ENCODE assay signal across 8 mouse cellular contexts in the genomic region with DNA sequence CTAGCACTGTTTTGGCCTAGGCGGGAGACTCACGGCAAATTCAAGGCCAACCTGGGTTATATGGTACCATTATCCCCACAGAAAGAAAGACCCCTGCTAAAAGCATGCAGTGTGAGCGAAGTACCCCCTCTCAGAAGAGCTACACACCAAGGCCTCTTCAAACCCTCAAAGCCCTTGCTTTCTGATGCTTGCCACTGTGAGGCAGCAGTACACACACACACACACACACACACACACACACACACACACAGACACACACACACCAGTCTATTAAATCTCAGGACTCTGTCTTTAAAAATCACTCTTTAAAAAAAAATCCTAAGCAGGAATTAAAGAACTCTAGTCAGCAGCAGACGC. TPM values are rescaled to one million over a fixed set of nuclear protein-coding genes. Genes with fewer than 3 reads are reported as not detected.
DNase-seq lines count a peak whose midpoint lies in the region; ATAC-seq lines count a peak whose summit lies in the region.

No protein-coding gene starts in this region.

- 42% methylated on average over 4 of the region's 4 CpGs for WGBS in kidney, embryonic 14.5 days
- 46% methylated on average over 4 of the region's 4 CpGs for WGBS in hindbrain, embryonic 14.5 days
- WGBS in midbrain, embryonic 14.5 days, result 55% methylated on average over 4 of the region's 4 CpGs

- H3K36me3 ChIP-seq in kidney, embryonic 14.5 days (ENCODE audit: control insufficient read depth, insufficient read depth, low read length), result no peaks in the 10 kb centered on the region
- no peaks in the 10 kb centered on the region for H3K36me3 ChIP-seq in hindbrain, embryonic 14.5 days (replicated peaks; ENCODE audit: control insufficient read depth, insufficient read depth)
- no peaks in the 10 kb centered on the region for H3K36me3 ChIP-seq in midbrain, embryonic 14.5 days (ENCODE audit: control insufficient read depth, insufficient read depth, low read length)

- no peak for ATAC-seq in kidney, embryonic 14.5 days (ENCODE audit: low FRiP score, low TSS enrichment)
- ATAC-seq in hindbrain, embryonic 14.5 days (ENCODE audit: low FRiP score), result 0 out of 2 replicates have a peak, but pooled peaks have one; percentile 15
- ATAC-seq in midbrain, embryonic 14.5 days (ENCODE audit: low FRiP score, low TSS enrichment), result no peak

- H3K4me1 ChIP-seq in kidney, embryonic 14.5 days (ENCODE audit: control insufficient read depth, insufficient read depth, low read length), result peaks cover 21% of the 10 kb centered on the region
- peaks cover 9% of the 10 kb centered on the region for H3K4me1 ChIP-seq in brown adipose tissue, adult 24 weeks (ENCODE audit: control insufficient read depth, insufficient read depth, insufficient read length, low read length)
- H3K4me1 ChIP-seq in hindbrain, embryonic 14.5 days (replicated peaks; ENCODE audit: control insufficient read depth, insufficient read depth, low read length), result peaks cover 36% of the 10 kb centered on the region
- peaks cover 32% of the 10 kb centered on the region for H3K4me1 ChIP-seq in midbrain, embryonic 14.5 days (ENCODE audit: control insufficient read depth, insufficient read depth, low read length)

- peak overlapping the region; percentile 66; the same call in 1 of the 2 replicates for H3K27ac ChIP-seq in kidney, embryonic 14.5 days (ENCODE audit: low read depth, low read length)
- no peak overlapping the region for H3K27ac ChIP-seq in brown adipose tissue, adult 24 weeks (replicated peaks; ENCODE audit: low read depth, low read length)
- H3K27ac ChIP-seq in hindbrain, embryonic 14.5 days, result peak overlapping the region; percentile 87
- peak overlapping the region; percentile 87 for H3K27ac ChIP-seq in midbrain, embryonic 14.5 days (replicated peaks; ENCODE audit: low read depth, low read length)

- H3K9ac ChIP-seq in kidney, embryonic 14.5 days (ENCODE audit: low read depth, low read length), result peak overlapping the region; percentile 90; the same call in 1 of the 2 replicates
- peak overlapping the region; percentile 95 for H3K9ac ChIP-seq in hindbrain, embryonic 14.5 days
- peak overlapping the region; percentile 83 for H3K9ac ChIP-seq in midbrain, embryonic 14.5 days (replicated peaks; ENCODE audit: low read length)

- H3K4me2 ChIP-seq in kidney, embryonic 14.5 days (replicated peaks; ENCODE audit: low read depth, low read length), result peak overlapping the region; percentile 77
- peak overlapping the region; percentile 86 for H3K4me2 ChIP-seq in hindbrain, embryonic 14.5 days (replicated peaks)
- H3K4me2 ChIP-seq in midbrain, embryonic 14.5 days (ENCODE audit: low read length), result peak overlapping the region; percentile 65

- no peak for DNase-seq in kidney, postnatal 14 days
- DNase-seq in hindbrain, embryonic 14.5 days (ENCODE audit: low spot score), result no peak
- peak; percentile 58 for DNase-seq in midbrain, embryonic 14.5 days
- no peak for DNase-seq in thymus, postnatal 4 days
- DNase-seq in cerebellum, adult 8-10 months, result no peak
- DNase-seq in right cerebral cortex, postnatal 14 days, result no peak

- H3K4me3 ChIP-seq in kidney, embryonic 14.5 days (ENCODE audit: low read length), result peak overlapping the region; percentile 91
- H3K4me3 ChIP-seq in brown adipose tissue, adult 24 weeks (ENCODE audit: insufficient read depth, low read depth, low read length), result peak overlapping the region; percentile 88; the same call in 1 of the 2 replicates
- H3K4me3 ChIP-seq in hindbrain, embryonic 14.5 days (replicated peaks; ENCODE audit: low read length), result peak overlapping the region; percentile 66
- peak overlapping the region; percentile 89 for H3K4me3 ChIP-seq in midbrain, embryonic 14.5 days (replicated peaks; ENCODE audit: low read depth, low read length)

- H3K9me3 ChIP-seq in kidney, embryonic 14.5 days (ENCODE audit: control insufficient read depth, low read length), result no peaks in the 10 kb centered on the region
- no peaks in the 10 kb centered on the region for H3K9me3 ChIP-seq in hindbrain, embryonic 14.5 days (ENCODE audit: control insufficient read depth, low read length)
- no peaks in the 10 kb centered on the region for H3K9me3 ChIP-seq in midbrain, embryonic 14.5 days (ENCODE audit: control insufficient read depth, low read length)

- no peaks in the 10 kb centered on the region for H3K27me3 ChIP-seq in kidney, embryonic 14.5 days (ENCODE audit: control insufficient read depth, insufficient read depth, low read length)
- no peaks in the 10 kb centered on the region for H3K27me3 ChIP-seq in hindbrain, embryonic 14.5 days (ENCODE audit: control insufficient read depth, insufficient read depth, low read length)
- no peaks in the 10 kb centered on the region for H3K27me3 ChIP-seq in midbrain, embryonic 14.5 days (ENCODE audit: control insufficient read depth, insufficient read depth, low read length)

RNA-seq across cellular contexts. Expression of a gene that starts 0.7 kb away (rescaled TPM):
- polyA plus RNA-seq in kidney, embryonic 14.5 days (2014; fragmentation: Nextera tagmentation; extraction: Ambion mirVana), result 28.1 and 38.8 TPM in 2 replicates
- polyA plus RNA-seq in brown adipose tissue, adult 24 weeks (2012; ENCODE audit: insufficient read depth, insufficient read length, missing spikeins), result 7.7 and 10.0 TPM in 2 replicates
- 26.6 and 27.3 TPM in 2 replicates for polyA plus RNA-seq in hindbrain, embryonic 14.5 days (2014; fragmentation: Nextera tagmentation; extraction: Ambion mirVana)
- 29.0 and 31.7 TPM in 2 replicates for polyA plus RNA-seq in midbrain, embryonic 14.5 days (2014; fragmentation: Nextera tagmentation; extraction: Ambion mirVana)

RNA-seq across cellular contexts. Expression of a gene that starts 57.9 kb away (rescaled TPM):
- 36.3 and 57.1 TPM in 2 replicates for polyA plus RNA-seq in kidney, embryonic 14.5 days (2014; fragmentation: Nextera tagmentation; extraction: Ambion mirVana)
- 13.4 and 18.6 TPM in 2 replicates for polyA plus RNA-seq in brown adipose tissue, adult 24 weeks (2012; ENCODE audit: insufficient read depth, insufficient read length, missing spikeins)
- polyA plus RNA-seq in hindbrain, embryonic 14.5 days (2014; fragmentation: Nextera tagmentation; extraction: Ambion mirVana), result 71.1 and 74.3 TPM in 2 replicates
- polyA plus RNA-seq in midbrain, embryonic 14.5 days (2014; fragmentation: Nextera tagmentation; extraction: Ambion mirVana), result 56.3 and 70.9 TPM in 2 replicates

RNA-seq across cellular contexts. Expression of a gene that starts 58.1 kb away (rescaled TPM):
- polyA plus RNA-seq in kidney, embryonic 14.5 days (2014; fragmentation: Nextera tagmentation; extraction: Ambion mirVana), result 30.9 and 32.2 TPM in 2 replicates
- 5.6 and 9.2 TPM in 2 replicates for polyA plus RNA-seq in brown adipose tissue, adult 24 weeks (2012; ENCODE audit: insufficient read depth, insufficient read length, missing spikeins)
- polyA plus RNA-seq in hindbrain, embryonic 14.5 days (2014; fragmentation: Nextera tagmentation; extraction: Ambion mirVana), result 32.0 and 32.7 TPM in 2 replicates
- 36.1 and 39.0 TPM in 2 replicates for polyA plus RNA-seq in midbrain, embryonic 14.5 days (2014; fragmentation: Nextera tagmentation; extraction: Ambion mirVana)
